Mouse (Mus musculus): ENCODE results near the gene Egfr.

The Egfr gene

GRCm38 (mm10) chr11:16957030-16957429, 205.0 kb downstream of the Egfr start:
- DNase-seq (ENCODE audit: low read depth, low spot score), result no peak

DNA sequence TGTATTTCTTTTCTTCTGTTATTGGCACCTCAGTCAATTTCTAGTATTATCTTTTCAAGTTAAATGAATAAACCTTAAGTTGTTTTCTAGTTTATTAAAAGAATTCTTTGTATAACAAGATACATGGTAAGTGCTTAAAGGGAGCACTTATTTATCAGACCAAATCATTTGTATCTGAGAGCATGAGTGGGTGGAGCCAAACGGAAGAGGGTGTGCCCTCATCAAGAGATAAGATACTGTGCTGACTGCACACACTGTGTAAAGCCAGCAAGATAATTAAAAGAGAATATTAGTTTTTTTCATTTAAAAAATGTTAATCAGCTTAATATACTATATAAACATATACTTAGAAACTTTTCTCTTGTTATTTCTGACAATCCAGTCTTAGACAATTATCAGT, 206.5 kb downstream of the Egfr start:
- no peak for DNase-seq (ENCODE audit: low read depth, low spot score)

All from ES-CJ7 (cell line).